Mouse (Mus musculus): Measurements from ENCODE around the gene Vps54.

- TF ChIP-seq MAX (IDR thresholded peaks at IDR 0.05) = no peak
- no peak for TF ChIP-seq CEBPB (IDR thresholded peaks at IDR 0.05; ENCODE audit: low read depth)
Measured at GRCm38 (mm10) chr11:21328141-21328540, 89.1 kb downstream of the Vps54 start.

All from C2C12 (cell line).